Mouse (Mus musculus) forebrain, embryonic 14.5 days (tissue): ENCODE data around the gene Kcnd3. TPM values are rescaled to one million over a fixed set of nuclear protein-coding genes. Genes with fewer than 3 reads are reported as not detected.

Source experiments
- ATAC-seq: fragments of 200-750 bp; cut with Nextera tagmentation; 2 replicates; pipeline ENCODE4 v1.8.0; 2017; ENCODE audit warnings: mild to moderate bottlenecking, moderate library complexity
- DNase-seq: peaks from one replicate; pipeline ENCODE4 v3.0.0-alpha.2; 2015; ENCODE audit warnings: low spot score
- H3K27ac ChIP-seq: fragments of 300-500 bp; sonication (generic); 2 replicates; pipeline ENCODE4 v1.5.1; 2014; ENCODE audit warnings: low read depth, mild to moderate bottlenecking, control low read depth, low read length, moderate library complexity
- H3K27me3 ChIP-seq: fragments of 300-500 bp; sonication (generic); replicated peaks from 2 replicates; pipeline ENCODE4 v1.6.1; 2014; ENCODE audit warnings: low read length, control low read depth, mixed read lengths; ENCODE audit not compliant: control insufficient read depth, insufficient read depth
- H3K36me3 ChIP-seq: fragments of 300-500 bp; sonication (generic); 2 replicates; pipeline ENCODE4 v1.6.1; 2014; ENCODE audit warnings: low read length, control low read depth; ENCODE audit not compliant: control insufficient read depth, insufficient read depth
- H3K4me1 ChIP-seq: fragments of 300-500 bp; sonication (generic); 2 replicates; pipeline ENCODE4 v1.6.1; 2014; ENCODE audit warnings: antibody characterized with exemption, low read length, control low read depth; ENCODE audit not compliant: control insufficient read depth, insufficient read depth
- H3K4me2 ChIP-seq: fragments of 300-500 bp; sonication (generic); 2 replicates; pipeline ENCODE4 v1.6.1; 2014; ENCODE audit warnings: mild to moderate bottlenecking, control low read depth, low read length
- H3K4me3 ChIP-seq: fragments of 300-500 bp; sonication (generic); 2 replicates; pipeline ENCODE4 v1.5.1; 2014; ENCODE audit warnings: low read depth, low read length, control low read depth
- H3K9ac ChIP-seq: fragments of 300-500 bp; sonication (generic); 2 replicates; pipeline ENCODE4 v1.6.1; 2014; ENCODE audit warnings: mild to moderate bottlenecking, low read length, control low read depth, moderate library complexity
- H3K9me3 ChIP-seq: fragments of 300-500 bp; sonication (generic); replicated peaks from 2 replicates; pipeline ENCODE4 v1.6.1; 2016; ENCODE audit warnings: low read length, control low read depth, mixed read lengths; ENCODE audit not compliant: control insufficient read depth
- WGBS: fragments of 180-500 bp; shearing (Covaris S2); extraction: QIAGEN DNeasy Blood & Tissue Kit; methylation state at CpG from one replicate; pipeline ENCODE4 v1.1.7; 2014; 5-methylcytosine and 5-hydroxymethylcytosine counted together
- polyA plus RNA-seq: library from polyadenylated mRNA; unstranded; fragments of >200 nt; fragmentation: Nextera tagmentation; extraction: Ambion mirVana; gene quantifications from 2 replicates; pipeline ENCODE4 v1.2.1, GENCODE M21; 2014

Gene Kcnd3
- polyA plus RNA-seq, 1 experiment from 2014 or later, result 6.3 TPM

- ATAC-seq, result no peak
- no peak for DNase-seq
- Histone ChIP-seq H3K4me3 (no peak overlapping the region), H3K36me3 (no peaks in the 10 kb centered on the region), H3K9ac (no peak overlapping the region), H3K4me2 (no peak overlapping the region), H3K27ac (no peak overlapping the region), H3K4me1 (peaks cover 12% of the 10 kb centered on the region), H3K27me3 (no peaks in the 10 kb centered on the region), H3K9me3 (no peaks in the 10 kb centered on the region)
- 85% methylated on average over 4 of the region's 4 CpGs for WGBS
Observed at GRCm38 (mm10) chr3:105542741-105543140, 90.6 kb downstream of the Kcnd3 start.

- H3K27ac ChIP-seq, result no peak overlapping the region
- 91% methylated on average over 1 of the region's 1 CpGs for WGBS
- no peaks in the 10 kb centered on the region for H3K27me3 ChIP-seq
- H3K9ac ChIP-seq, result no peak overlapping the region
- DNase-seq (no peak), ATAC-seq (no peak)
- no peaks in the 10 kb centered on the region for H3K36me3 ChIP-seq
- peaks cover 4% of the 10 kb centered on the region for H3K4me1 ChIP-seq
- H3K4me2 ChIP-seq, result no peak overlapping the region
- H3K9me3 ChIP-seq, result no peaks in the 10 kb centered on the region
- no peak overlapping the region for H3K4me3 ChIP-seq
Observed at GRCm38 (mm10) chr3:105544106-105544505, 92.0 kb downstream of the Kcnd3 start.

GRCm38 (mm10) chr3:105546611-105547071, 94.5 kb downstream of the Kcnd3 start:
- H3K9ac ChIP-seq, result no peak overlapping the region
- H3K4me2 ChIP-seq, result no peak overlapping the region
- no peaks in the 10 kb centered on the region for H3K9me3 ChIP-seq
- no peak overlapping the region for H3K4me3 ChIP-seq
- no peaks in the 10 kb centered on the region for H3K27me3 ChIP-seq
- no peak for DNase-seq
- H3K27ac ChIP-seq, result no peak overlapping the region; the same call in 1 of the 2 replicates
- WGBS, result 44% methylated on average over 13 of the region's 13 CpGs
- peak; percentile 45; the same call in 1 of the 2 replicates for ATAC-seq
- no peaks in the 10 kb centered on the region for H3K36me3 ChIP-seq
- no peaks in the 10 kb centered on the region for H3K4me1 ChIP-seq

GRCm38 (mm10) chr3:105548074-105548771, 96.1 kb downstream of the Kcnd3 start:
- H3K4me2 ChIP-seq, result no peak overlapping the region
- DNase-seq (no peak), ATAC-seq (no peak)
- no peak overlapping the region for H3K4me3 ChIP-seq
- no peaks in the 10 kb centered on the region for H3K4me1 ChIP-seq
- no peaks in the 10 kb centered on the region for H3K36me3 ChIP-seq
- no peaks in the 10 kb centered on the region for H3K27me3 ChIP-seq
- WGBS, result 87% methylated on average over 11 of the region's 11 CpGs
- no peak overlapping the region for H3K27ac ChIP-seq
- no peaks in the 10 kb centered on the region for H3K9me3 ChIP-seq
- H3K9ac ChIP-seq, result no peak overlapping the region

GRCm38 (mm10) chr3:105559456-105559855, 107.3 kb downstream of the Kcnd3 start:
- DNase-seq (no peak), ATAC-seq (peak; percentile 54)
- no peaks in the 10 kb centered on the region for H3K9me3 ChIP-seq
- no peak overlapping the region for H3K4me2 ChIP-seq
- no peak overlapping the region for H3K27ac ChIP-seq
- H3K36me3 ChIP-seq, result no peaks in the 10 kb centered on the region
- no peaks in the 10 kb centered on the region for H3K27me3 ChIP-seq
- H3K9ac ChIP-seq, result no peak overlapping the region
- H3K4me3 ChIP-seq, result no peak overlapping the region
- peaks cover 7% of the 10 kb centered on the region for H3K4me1 ChIP-seq
- WGBS, result 38% methylated on average over 2 of the region's 2 CpGs

GRCm38 (mm10) chr3:105566973-105567372, 114.8 kb downstream of the Kcnd3 start:
- Histone ChIP-seq H3K4me3 (no peak overlapping the region), H3K36me3 (no peaks in the 10 kb centered on the region), H3K27ac (peak overlapping the region; percentile 39), H3K27me3 (no peaks in the 10 kb centered on the region), H3K9me3 (no peaks in the 10 kb centered on the region), H3K9ac (no peak overlapping the region), H3K4me1 (peaks cover 48% of the 10 kb centered on the region), H3K4me2 (no peak overlapping the region)
- 27% methylated on average over 8 of the region's 8 CpGs for WGBS
- DNase-seq, result peak; percentile 45
- ATAC-seq, result no peak

GRCm38 (mm10) chr3:105567472-105567871, 115.3 kb downstream of the Kcnd3 start:
- Histone ChIP-seq H3K27me3 (no peaks in the 10 kb centered on the region), H3K9ac (no peak overlapping the region), H3K4me1 (peaks cover 48% of the 10 kb centered on the region), H3K27ac (peak overlapping the region; percentile 39; the same call in 1 of the 2 replicates), H3K4me2 (no peak overlapping the region), H3K36me3 (no peaks in the 10 kb centered on the region), H3K9me3 (no peaks in the 10 kb centered on the region), H3K4me3 (no peak overlapping the region)
- 91% methylated on average over 4 of the region's 4 CpGs for WGBS
- ATAC-seq (no peak), DNase-seq (no peak)

- no peak overlapping the region for H3K4me2 ChIP-seq
- peaks cover 48% of the 10 kb centered on the region for H3K4me1 ChIP-seq
- no peaks in the 10 kb centered on the region for H3K36me3 ChIP-seq
- H3K9ac ChIP-seq, result 0 out of 2 replicates have a peak overlapping the region, but pooled peaks have one; percentile 1
- ATAC-seq (peak; percentile 15; the same call in 1 of the 2 replicates), DNase-seq (no peak)
- peak overlapping the region; percentile 70 for H3K27ac ChIP-seq
- no peak overlapping the region for H3K4me3 ChIP-seq
- WGBS, result 44% methylated on average over 8 of the region's 8 CpGs
- H3K9me3 ChIP-seq, result no peaks in the 10 kb centered on the region
- H3K27me3 ChIP-seq, result no peaks in the 10 kb centered on the region
Observed at GRCm38 (mm10) chr3:105568403-105568802, 116.3 kb downstream of the Kcnd3 start.

- Histone ChIP-seq H3K27ac (peak overlapping the region; percentile 70), H3K4me2 (no peak overlapping the region; the same call in 1 of the 2 replicates), H3K9ac (no peak overlapping the region), H3K4me3 (no peak overlapping the region), H3K27me3 (no peaks in the 10 kb centered on the region), H3K4me1 (peaks cover 48% of the 10 kb centered on the region), H3K36me3 (no peaks in the 10 kb centered on the region), H3K9me3 (no peaks in the 10 kb centered on the region)
- DNase-seq, result no peak
- WGBS, result 43% methylated on average over 9 of the region's 9 CpGs
- ATAC-seq, result peak; percentile 24
Observed at GRCm38 (mm10) chr3:105568851-105569250, 116.7 kb downstream of the Kcnd3 start.
